Mouse (Mus musculus) G1E (cell line): ENCODE measurements around the gene Bora. TPM values are rescaled to one million over a fixed set of nuclear protein-coding genes. Genes with fewer than 3 reads are reported as not detected.

ENCODE experiments used
- ATAC-seq: 2 replicates; pipeline ENCODE4 v1.8.0; 2016; ENCODE audit warnings: mild to moderate bottlenecking; ENCODE audit not compliant: insufficient number of reproducible peaks, poor library complexity, low FRiP score, severe bottlenecking; ENCODE audit errors: extremely low read depth
- DNase-seq: peaks from one replicate; pipeline ENCODE4 v3.0.0; 2012; ENCODE audit warnings: low spot score
- H3K27me3 ChIP-seq: 2 replicates; pipeline ENCODE4 v1.6.1; 2012; ENCODE audit warnings: mild to moderate bottlenecking, low read length, inconsistent platforms; ENCODE audit not compliant: insufficient read depth
- H3K36me3 ChIP-seq: replicated peaks from 2 replicates; pipeline ENCODE3; 2012; ENCODE audit warnings: mild to moderate bottlenecking, inconsistent platforms
- H3K4me1 ChIP-seq: 2 replicates; pipeline ENCODE4 v1.6.1; 2012; ENCODE audit warnings: low read depth, low read length, inconsistent platforms, mixed read lengths; ENCODE audit not compliant: insufficient read depth
- H3K4me3 ChIP-seq: 2 replicates; pipeline ENCODE4 v1.5.1; 2012; ENCODE audit warnings: low read depth, mild to moderate bottlenecking, inconsistent platforms, low read length, moderate library complexity, mixed read lengths
- H3K9me3 ChIP-seq: replicated peaks from 2 replicates; pipeline ENCODE4 v1.6.1; 2012; ENCODE audit warnings: inconsistent platforms
- CTCF ChIP-seq: IDR thresholded peaks from 2 replicates; pipeline ENCODE4 v1.5.1; 2012; ENCODE audit warnings: low read depth, low read length, inconsistent platforms, mixed read lengths
- GATA1 ChIP-seq: IDR thresholded peaks from 2 replicates; pipeline ENCODE4 v1.6.1; 2012; ENCODE audit warnings: borderline replicate concordance, low read length, inconsistent platforms, mixed read lengths
- GATA2 ChIP-seq: IDR thresholded peaks from 2 replicates; pipeline ENCODE4 v1.6.1; 2012; ENCODE audit warnings: low read depth, low read length, inconsistent platforms, borderline replicate concordance
- POLR2AphosphoS5 ChIP-seq: IDR thresholded peaks from 2 replicates; pipeline ENCODE4 v1.6.1; 2012; ENCODE audit warnings: low read depth, low read length, inconsistent platforms; ENCODE audit not compliant: insufficient replicate concordance
- TAL1 ChIP-seq: conservative IDR thresholded peaks from 2 replicates; pipeline ENCODE4 v1.6.1; 2012; ENCODE audit warnings: low read depth, low read length, inconsistent platforms, mixed read lengths
- polyA plus RNA-seq: library from polyadenylated mRNA; stranded (reverse); fragments of >175 nt; gene quantifications from 2 replicates; pipeline ENCODE4 v1.2.3, GENCODE M21; 2012
- total RNA-seq, 2 experiments: library from RNA; stranded (forward) in 1 of 2; stranded (reverse) in 1 of 2; fragments of 200-1000 nt in 1 of 2; fragments of >200 nt in 1 of 2; fragmentation: Nextera tagmentation in 1 of 2; gene quantifications; 2 replicates each; pipeline ENCODE4 v1.2.3; 2014 to 2017

The Bora gene
- total and polyA plus RNA-seq, 3 experiments = 27.0 to 189 (median 97.6) TPM

DNA sequence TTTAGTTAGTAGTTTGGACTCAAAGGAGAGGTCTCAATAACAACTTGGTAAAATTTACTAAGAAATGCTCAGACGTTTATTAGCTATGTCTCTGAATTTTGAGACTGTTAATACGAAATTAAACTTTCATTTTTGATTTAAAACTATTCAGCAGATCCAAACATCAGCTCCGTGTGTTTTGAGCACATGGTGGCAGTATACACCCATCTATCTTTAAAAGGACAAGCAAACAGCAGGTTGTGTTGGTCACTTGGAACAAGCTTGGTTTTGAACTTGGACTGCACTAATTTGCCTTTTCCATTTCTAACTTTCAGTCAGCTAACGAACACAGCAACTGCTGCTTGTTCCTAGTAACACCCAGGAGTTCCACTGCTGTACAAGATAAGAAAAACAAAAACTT is 71.6 kb downstream of the Bora start:
- TF ChIP-seq GATA2 = no peak
- TF ChIP-seq POLR2AphosphoS5 = no peak
- TF ChIP-seq TAL1 = no peak
- no peak for TF ChIP-seq CTCF
- TF ChIP-seq GATA1 = no peak
- H3K9me3 ChIP-seq = no peaks in the 10 kb centered on the region

DNA sequence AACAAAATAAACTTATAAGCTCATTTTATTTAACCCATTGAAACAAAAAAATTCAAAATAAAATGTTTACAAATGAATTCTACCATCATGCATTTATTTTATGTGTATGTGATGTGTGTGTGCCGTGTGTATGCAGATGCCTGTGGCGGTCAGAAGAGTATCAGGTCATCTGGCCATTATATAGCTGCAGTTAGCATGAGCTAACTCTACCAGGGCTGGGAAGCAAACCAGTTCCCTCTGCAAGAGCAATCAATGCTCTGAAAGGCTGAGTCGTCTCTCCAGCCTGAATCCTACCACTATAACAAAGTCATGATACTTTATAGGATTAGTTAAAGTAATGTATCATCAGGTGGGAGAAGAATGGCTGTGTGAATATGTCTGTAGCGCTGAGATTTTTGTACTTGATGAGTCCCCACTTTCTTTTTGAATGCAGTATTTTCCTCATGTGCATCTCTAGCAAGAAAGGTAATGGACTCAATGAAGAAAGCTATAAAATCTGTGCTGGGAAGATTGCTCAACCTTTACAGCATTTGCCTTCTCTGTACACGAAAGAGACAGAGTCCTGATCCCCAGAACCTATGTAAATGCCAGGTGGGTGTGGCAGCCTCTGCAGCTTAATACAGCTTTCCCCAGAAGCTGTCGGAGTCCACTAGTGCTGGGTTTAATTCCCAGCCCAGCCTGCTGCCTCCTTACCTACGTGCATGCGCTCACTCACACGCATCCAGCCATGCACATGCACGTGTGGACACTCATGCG is 75.7 kb downstream of the Bora start:
- Histone ChIP-seq H3K27me3 (no peaks in the 10 kb centered on the region), H3K36me3 (peaks cover 63% of the 10 kb centered on the region), H3K4me1 (peaks cover 13% of the 10 kb centered on the region), H3K4me3 (no peak overlapping the region), H3K9me3 (no peaks in the 10 kb centered on the region)
- DNase-seq = no peak
- ATAC-seq = no peak
- TF ChIP-seq TAL1 (no peak), GATA1 (no peak), POLR2AphosphoS5 (no peak), GATA2 (no peak), CTCF (no peak)

More for the DNA sequence above, 71.6 kb downstream of the Bora start:
- ATAC-seq (no peak; the same call in 1 of the 2 replicates), DNase-seq (no peak)
- H3K4me1 ChIP-seq = peaks cover 14% of the 10 kb centered on the region
- peaks cover 71% of the 10 kb centered on the region for H3K36me3 ChIP-seq
- no peaks in the 10 kb centered on the region for H3K27me3 ChIP-seq
- H3K4me3 ChIP-seq = no peak overlapping the region

DNA sequence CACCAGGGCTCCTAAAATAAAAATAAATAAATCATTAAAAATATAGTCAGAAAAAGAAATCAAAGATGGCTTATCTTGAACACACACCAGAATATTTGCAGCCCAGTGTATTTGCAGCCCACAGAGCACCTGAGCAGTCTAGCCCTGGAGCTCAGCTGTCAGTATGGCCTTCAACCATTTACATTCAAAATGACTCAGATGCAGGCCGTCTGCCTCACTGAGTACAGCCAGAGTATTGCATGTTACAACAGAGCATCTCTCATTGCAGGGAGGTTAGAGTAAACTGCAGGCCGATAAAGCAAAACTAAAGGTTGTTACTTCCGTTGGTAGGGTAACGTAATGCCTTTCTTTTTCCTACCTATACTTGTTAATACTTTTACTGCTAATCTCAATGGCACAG is 78.1 kb downstream of the Bora start:
- DNase-seq = no peak
- Histone ChIP-seq H3K4me3 (no peak overlapping the region), H3K9me3 (no peaks in the 10 kb centered on the region), H3K4me1 (peaks cover 6% of the 10 kb centered on the region; the same call in 1 of the 2 replicates), H3K36me3 (peaks cover 53% of the 10 kb centered on the region), H3K27me3 (no peaks in the 10 kb centered on the region)
- no peak for TF ChIP-seq POLR2AphosphoS5
- TF ChIP-seq TAL1 = no peak
- TF ChIP-seq GATA1 = no peak
- no peak for TF ChIP-seq CTCF
- TF ChIP-seq GATA2 = no peak
- no peak for ATAC-seq

Other genes starting within 250 kb of the Bora start
- 3.0 TPM in 1 of 2 replicates, not detected in the other for gene Rpl36a-ps1, start 51.9 kb upstream of the Bora start, total RNA-seq (2014; fragmentation: Nextera tagmentation)
- 27.6 and 29.2 TPM in 2 replicates for gene Rpl36a-ps1, start 51.9 kb upstream of the Bora start, total RNA-seq (2017)
- gene Rpl36a-ps1, start 51.9 kb upstream of the Bora start, polyA plus RNA-seq = 0.92 and 1.4 TPM in 2 replicates
- gene Mzt1, start 88 bp upstream of the Bora start, total RNA-seq (2014; fragmentation: Nextera tagmentation) = 304 and 345 TPM in 2 replicates
- 156 and 181 TPM in 2 replicates for gene Mzt1, start 88 bp upstream of the Bora start, total RNA-seq (2017)
- gene Mzt1, start 88 bp upstream of the Bora start, polyA plus RNA-seq = 46.4 and 48.8 TPM in 2 replicates
- 53.2 and 58.1 TPM in 2 replicates for gene Pibf1, start 53.2 kb downstream of the Bora start, total RNA-seq (2014; fragmentation: Nextera tagmentation)
- gene Pibf1, start 53.2 kb downstream of the Bora start, total RNA-seq (2017) = 52.8 and 67.9 TPM in 2 replicates
- 0.95 and 1.4 TPM in 2 replicates for gene Pibf1, start 53.2 kb downstream of the Bora start, polyA plus RNA-seq
- gene Dis3, start 53.5 kb downstream of the Bora start, total RNA-seq (2014; fragmentation: Nextera tagmentation) = 105 and 113 TPM in 2 replicates
- 70.1 and 80.3 TPM in 2 replicates for gene Dis3, start 53.5 kb downstream of the Bora start, total RNA-seq (2017)
- 26.4 and 36.2 TPM in 2 replicates for gene Dis3, start 53.5 kb downstream of the Bora start, polyA plus RNA-seq